Mouse (Mus musculus): ENCODE data around the gene Tspan6. TPM values are rescaled to one million over a fixed set of nuclear protein-coding genes. Genes with fewer than 3 reads are reported as not detected.

Gene Tspan6
- polyA plus RNA-seq, 2 experiments, result 4.3 to 10.5 TPM

DNA sequence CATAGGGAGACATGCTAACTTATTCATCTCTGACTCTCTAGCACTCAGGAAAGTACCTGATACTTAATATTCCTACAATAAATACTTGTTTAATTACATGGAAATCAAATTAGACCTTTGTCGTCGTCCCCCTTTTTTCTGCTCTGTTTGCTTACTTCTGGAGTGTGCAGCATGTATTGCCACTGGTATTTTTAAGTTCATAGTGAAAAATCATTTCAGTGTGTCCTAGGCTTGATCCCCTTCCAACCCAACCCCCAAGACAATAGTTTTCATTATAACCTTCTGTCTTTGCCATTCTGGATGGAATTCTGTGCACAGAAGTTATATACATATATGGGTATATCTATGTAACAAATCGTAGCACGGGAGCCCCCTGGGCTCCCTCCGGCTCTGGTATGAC, 47.5 kb downstream of the Tspan6 start, which contains the start of gene Tnmd:
Tnmd (plus strand) TSS at position 301 of the 400 bp plus-strand sequence.
- no peaks in the 10 kb centered on the region for H3K4me1 ChIP-seq (replicated peaks; ENCODE audit: control insufficient read depth in 2 of 2, insufficient read depth in 2 of 2, low read length in 1 of 2)
- no peak for TF ChIP-seq EP300 (IDR thresholded peaks at IDR 0.05; ENCODE audit: low read depth)
- TF ChIP-seq CTCF (IDR thresholded peaks at IDR 0.05; ENCODE audit: low read depth), result no peak
- WGBS (ENCODE audit: insufficient replicate concordance), result 70% methylated on average over 5 of the region's 5 CpGs

More for the DNA sequence above, 47.5 kb downstream of the Tspan6 start, which contains the start of gene Tnmd:
- Histone ChIP-seq H3K27me3 (ENCODE audit: control insufficient read depth, insufficient read depth, low read length) (no peaks in the 10 kb centered on the region), H3K9me3 (ENCODE audit: control insufficient read depth, low read length) (no peaks in the 10 kb centered on the region), H3K4me3 (ENCODE audit: insufficient read depth in 1 of 2, low read depth in 2 of 2, low read length in 2 of 2) (no peak within 1 kb of the TSS), H3K36me3 (replicated peaks; ENCODE audit: control insufficient read depth, insufficient read depth, low read depth) (no peaks in the 10 kb centered on the region), H3K9ac (replicated peaks) (no peak within 1 kb of the TSS), H3K27ac (no peak within 1 kb of the TSS), H3K4me2 (ENCODE audit: low read depth) (no peak within 1 kb of the TSS)
- no peak for ATAC-seq (ENCODE audit: insufficient read depth)
- DNase-seq (ENCODE audit: low read depth in 3 of 3, low spot score in 3 of 3), result no peak

Other genes with a start within 250 kb of the Tspan6 start
- gene Pcdh19, start 209.4 kb downstream of the Tspan6 start, polyA plus RNA-seq (2012; rRNA removed), result 0.04 and 0.06 TPM in 2 replicates
- 0.05 and 0.10 TPM in 2 replicates for gene Pcdh19, start 209.4 kb downstream of the Tspan6 start, polyA plus RNA-seq (2014; fragmentation: Nextera tagmentation; extraction: Ambion mirVana)
- 0.03 TPM in 1 of 2 replicates, not detected in the other for gene Tnmd, start 47.4 kb downstream of the Tspan6 start, polyA plus RNA-seq (2012; rRNA removed)
- gene Tnmd, start 47.4 kb downstream of the Tspan6 start, polyA plus RNA-seq (2014; fragmentation: Nextera tagmentation; extraction: Ambion mirVana), result not detected in 2 replicates
- gene Srpx2, start 10.0 kb upstream of the Tspan6 start, polyA plus RNA-seq (2012; rRNA removed), result 0.22 and 0.28 TPM in 2 replicates
- 0.25 and 0.27 TPM in 2 replicates for gene Srpx2, start 10.0 kb upstream of the Tspan6 start, polyA plus RNA-seq (2014; fragmentation: Nextera tagmentation; extraction: Ambion mirVana)
- gene Sytl4, start 83.4 kb upstream of the Tspan6 start, polyA plus RNA-seq (2012; rRNA removed), result 0.60 and 0.83 TPM in 2 replicates
- gene Sytl4, start 83.4 kb upstream of the Tspan6 start, polyA plus RNA-seq (2014; fragmentation: Nextera tagmentation; extraction: Ambion mirVana), result 0.55 and 1.1 TPM in 2 replicates
- gene Cstf2, start 160.8 kb upstream of the Tspan6 start, polyA plus RNA-seq (2012; rRNA removed), result 10.4 and 12.6 TPM in 2 replicates
- gene Cstf2, start 160.8 kb upstream of the Tspan6 start, polyA plus RNA-seq (2014; fragmentation: Nextera tagmentation; extraction: Ambion mirVana), result 23.5 and 23.8 TPM in 2 replicates